Mouse (Mus musculus) neural tube, embryonic 11.5 days (tissue): Measurements from ENCODE around the gene Sash3. TPM values are rescaled to one million over a fixed set of nuclear protein-coding genes. Genes with fewer than 3 reads are reported as not detected.
"Not testable (repeated sequence)": the region's sequence is repeated elsewhere in the genome, so short reads cannot be mapped to it uniquely, and the experiment has no call there.

Experiments
- ATAC-seq: fragments of 200-750 bp; cut with Nextera tagmentation; 2 replicates; pipeline ENCODE4 v1.8.0; 2017; ENCODE audit warnings: moderate number of reproducible peaks, mild to moderate bottlenecking, moderate TSS enrichment, moderate library complexity; ENCODE audit not compliant: insufficient read depth, low FRiP score, low TSS enrichment
- DNase-seq: peaks from one replicate; pipeline ENCODE4 v3.0.0-alpha.2; 2015; ENCODE audit warnings: low spot score
- H3K27ac ChIP-seq: fragments of 300-500 bp; sonication (generic); 2 replicates; pipeline ENCODE4 v1.5.1; 2014; ENCODE audit warnings: low read depth, mild to moderate bottlenecking, low read length
- H3K27me3 ChIP-seq: fragments of 300-500 bp; sonication (generic); 2 replicates; pipeline ENCODE4 v1.6.1; 2014; ENCODE audit warnings: mild to moderate bottlenecking, low read length, mixed read lengths; ENCODE audit not compliant: control insufficient read depth, insufficient read depth
- H3K36me3 ChIP-seq: fragments of 300-500 bp; sonication (generic); 2 replicates; pipeline ENCODE4 v1.6.1; 2014; ENCODE audit warnings: mild to moderate bottlenecking, low read length, moderate library complexity, mixed read lengths; ENCODE audit not compliant: control insufficient read depth, insufficient read depth
- H3K4me1 ChIP-seq: fragments of 300-500 bp; sonication (generic); 2 replicates; pipeline ENCODE4 v1.6.1; 2014; ENCODE audit warnings: low read length, mixed read lengths; ENCODE audit not compliant: control insufficient read depth, insufficient read depth
- H3K4me2 ChIP-seq: fragments of 300-500 bp; sonication (generic); 2 replicates; pipeline ENCODE4 v1.6.1; 2014; ENCODE audit warnings: low read depth, mild to moderate bottlenecking, moderate library complexity
- H3K4me3 ChIP-seq: fragments of 300-500 bp; sonication (generic); 2 replicates; pipeline ENCODE4 v1.5.1; 2014; ENCODE audit warnings: low read depth, low read length
- H3K9ac ChIP-seq: fragments of 300-500 bp; sonication (generic); 2 replicates; pipeline ENCODE4 v1.6.1; 2014; ENCODE audit warnings: mild to moderate bottlenecking, low read length
- H3K9me3 ChIP-seq: fragments of 300-500 bp; sonication (generic); 2 replicates; pipeline ENCODE4 v1.6.1; 2016; ENCODE audit warnings: low read length; ENCODE audit not compliant: control insufficient read depth
- WGBS: fragments of 180-500 bp; shearing (Covaris S2); extraction: QIAGEN DNeasy Blood & Tissue Kit; methylation state at CpG from one replicate; pipeline ENCODE4 v1.1.7; 2014; 5-methylcytosine and 5-hydroxymethylcytosine counted together
- polyA plus RNA-seq: library from polyadenylated mRNA; unstranded; fragments of >200 nt; fragmentation: Nextera tagmentation; extraction: Ambion mirVana; gene quantifications from 2 replicates; pipeline ENCODE4 v1.2.1, GENCODE M21; 2014

The Sash3 gene
- polyA plus RNA-seq, 1 experiment from 2014 or later = 2.0 TPM

DNA sequence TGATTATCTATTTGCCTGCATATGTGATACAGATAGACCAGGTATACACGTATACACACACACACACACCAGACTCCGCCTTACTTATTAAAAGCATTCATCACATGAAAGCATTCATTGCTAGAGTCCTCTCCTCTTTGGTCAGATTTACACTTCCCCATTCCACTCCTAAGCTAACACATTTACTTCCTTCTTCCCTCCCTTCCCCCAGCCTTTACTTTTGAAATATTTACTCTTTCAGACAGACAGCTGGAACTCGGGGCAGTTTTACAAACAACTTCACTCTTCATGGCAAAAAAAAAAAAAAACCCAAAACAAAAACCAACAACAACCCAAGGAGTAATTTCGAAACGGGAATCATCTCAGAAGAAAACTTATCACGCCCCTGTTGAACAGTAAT, 58.2 kb downstream of the Sash3 start:
- Histone ChIP-seq H3K4me3 (no peak overlapping the region), H3K9ac (no peak overlapping the region), H3K4me1 (no peaks in the 10 kb centered on the region), H3K4me2 (no peak overlapping the region), H3K27me3 (no peaks in the 10 kb centered on the region), H3K27ac (no peak overlapping the region), H3K9me3 (no peaks in the 10 kb centered on the region), H3K36me3 (no peaks in the 10 kb centered on the region)
- ATAC-seq (no peak), DNase-seq (no peak)
- 83% methylated on average over 6 of the region's 6 CpGs for WGBS

- no peaks in the 10 kb centered on the region for H3K36me3 ChIP-seq
- H3K9ac ChIP-seq = peak overlapping the region; percentile 61
- H3K4me1 ChIP-seq = no peaks in the 10 kb centered on the region
- no peaks in the 10 kb centered on the region for H3K9me3 ChIP-seq
- H3K4me3 ChIP-seq = peak overlapping the region; percentile 57
- H3K4me2 ChIP-seq = peak overlapping the region; percentile 48
- no peaks in the 10 kb centered on the region for H3K27me3 ChIP-seq
- DNase-seq (no peak), ATAC-seq (peak; percentile 78)
- no peak overlapping the region for H3K27ac ChIP-seq
- WGBS = 19% methylated on average over 36 of the region's 36 CpGs
Observed at GRCm38 (mm10) chrX:48207761-48208487, 61.7 kb downstream of the Sash3 start.

- H3K9ac ChIP-seq = peak within 1 kb of the TSS; percentile 61
- no peaks in the 10 kb centered on the region for H3K27me3 ChIP-seq
- WGBS = 18% methylated on average over 33 of the region's 34 CpGs
- no peaks in the 10 kb centered on the region for H3K4me1 ChIP-seq
- ATAC-seq (peak; percentile 99), DNase-seq (peak; percentile 87)
- H3K27ac ChIP-seq = no peak within 1 kb of the TSS
- peak within 1 kb of the TSS; percentile 48 for H3K4me2 ChIP-seq
- no peaks in the 10 kb centered on the region for H3K9me3 ChIP-seq
- no peaks in the 10 kb centered on the region for H3K36me3 ChIP-seq
- H3K4me3 ChIP-seq = peak within 1 kb of the TSS; percentile 57
Observed at GRCm38 (mm10) chrX:48208519-48209185, 62.4 kb downstream of the Sash3 start, which contains the start of gene Zdhhc9. TSS of gene Zdhhc9 (minus strand) at chrX:48208878.

GRCm38 (mm10) chrX:48209746-48210145, 63.5 kb downstream of the Sash3 start:
- H3K27ac ChIP-seq, H3K4me1 ChIP-seq, ATAC-seq, H3K36me3 ChIP-seq, DNase-seq, H3K4me3 ChIP-seq, H3K4me2 ChIP-seq, H3K9ac ChIP-seq, H3K9me3 ChIP-seq, H3K27me3 ChIP-seq: not testable (repeated sequence)
- WGBS = 86% methylated on average over 2 of the region's 4 CpGs

Other genes starting within 250 kb of the Sash3 start
- gene Ocrl, start 234.0 kb upstream of the Sash3 start, polyA plus RNA-seq = 19.5 and 20.8 TPM in 2 replicates
- 2.4 and 2.6 TPM in 2 replicates for gene Apln, start 111.6 kb upstream of the Sash3 start, polyA plus RNA-seq
- gene Xpnpep2, start 37.7 kb upstream of the Sash3 start, polyA plus RNA-seq = 1.1 and 1.4 TPM in 2 replicates
- 2.8 and 3.7 TPM in 2 replicates for gene Zdhhc9, start 62.4 kb downstream of the Sash3 start, polyA plus RNA-seq
- gene Utp14a, start 110.4 kb downstream of the Sash3 start, polyA plus RNA-seq = 22.4 and 23.3 TPM in 2 replicates
- gene Bcorl1, start 194.9 kb downstream of the Sash3 start, polyA plus RNA-seq = 5.1 and 5.7 TPM in 2 replicates